Mouse (Mus musculus) gastrocnemius, postnatal 14 days (tissue): ENCODE results near the gene Pde4dip. TPM values are rescaled to one million over a fixed set of nuclear protein-coding genes. Genes with fewer than 3 reads are reported as not detected.

ENCODE experiments used
- DNase-seq: peaks from one replicate; pipeline ENCODE4 v3.0.0; 2021; ENCODE audit warnings: mixed read lengths
- intact Hi-C: fragments of 180-260 bp; cut with DNase I; formaldehyde crosslinking; loops from one replicate; pipeline ENCODE4 v1.15.1; 2025; ENCODE audit warnings: low total_unique reads
- total RNA-seq, 2 experiments: library from RNA; stranded (reverse); gene quantifications; 2 replicates each; pipeline ENCODE4 v1.2.3; 2021

The Pde4dip gene
- total RNA-seq, 2 experiments from 2014 or later: 1,779 to 1,961 TPM

- DNase-seq: peak; percentile 71
- intact Hi-C loops: loop anchor here (5.0 kb wide), 1 partner anchor 197 kb away; no protein-coding TSS in a partner anchor
Measured at GRCm38 (mm10) chr3:97680631-97681320, 207.7 kb downstream of the Pde4dip start.

GRCm38 (mm10) chr3:97678416-97678815, 210.1 kb downstream of the Pde4dip start:
- DNase-seq: no peak
- intact Hi-C loops: no loop called here

GRCm38 (mm10) chr3:97676126-97676525, 212.4 kb downstream of the Pde4dip start:
- no peak for DNase-seq
- intact Hi-C loops: no loop called here

DNA sequence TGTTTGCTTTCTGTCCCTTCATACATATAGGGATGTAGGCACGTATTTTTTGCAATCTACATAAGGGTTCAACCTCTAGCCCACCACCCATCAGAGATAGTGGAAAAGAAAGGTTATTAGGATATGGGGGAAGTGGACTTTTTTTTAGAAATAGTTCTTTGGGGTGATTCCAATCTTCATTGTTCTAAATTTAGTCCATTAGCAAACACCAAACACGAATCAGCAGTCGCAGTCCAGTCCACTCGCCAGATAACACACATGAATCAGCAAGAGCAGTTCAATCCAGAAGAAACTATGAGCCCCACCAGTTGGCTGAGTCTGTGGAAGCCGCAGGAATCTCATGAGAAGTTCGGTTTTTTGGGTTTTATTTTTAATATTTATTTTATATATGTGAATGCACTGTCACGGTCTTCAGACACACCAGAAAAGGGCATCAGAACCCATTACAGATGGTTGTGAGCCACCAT, 213.8 kb downstream of the Pde4dip start, which contains the start of gene Gm17651:
Gene Gm17651 (minus strand): TSS at position 51 of the 467 bp plus-strand sequence.
- intact Hi-C loops: no loop called here

GRCm38 (mm10) chr3:97667093-97667675, 221.3 kb downstream of the Pde4dip start:
- DNase-seq: no peak
- intact Hi-C loops: no loop called here

More for the DNA sequence above, 213.8 kb downstream of the Pde4dip start, which contains the start of gene Gm17651:
- DNase-seq: no peak

GRCm38 (mm10) chr3:97666154-97666553, 222.4 kb downstream of the Pde4dip start:
- intact Hi-C loops: no loop called here
- DNase-seq: no peak

- intact Hi-C loops: no loop called here
Measured at GRCm38 (mm10) chr3:97665525-97665924, 223.0 kb downstream of the Pde4dip start.

DNA sequence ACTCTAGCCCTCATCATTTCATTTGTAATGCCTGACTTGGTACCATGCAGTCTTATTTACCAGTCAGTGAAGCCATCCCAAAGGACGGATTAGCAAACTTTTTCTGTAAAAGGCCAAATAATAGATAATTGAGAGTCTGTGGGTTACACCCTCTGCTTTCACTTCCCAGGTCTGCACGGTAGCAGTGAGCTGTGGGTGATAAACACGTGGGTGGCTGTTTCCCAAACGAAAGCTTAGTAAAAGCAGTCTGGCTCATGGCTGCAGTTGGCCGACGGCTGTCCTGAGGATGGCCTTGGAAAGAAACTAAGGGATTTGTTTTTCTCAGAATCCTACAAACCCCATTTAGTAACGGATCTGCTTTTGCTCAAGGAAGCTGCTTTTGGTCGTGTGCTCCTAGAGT, 227.3 kb downstream of the Pde4dip start:
- DNase-seq: no peak
- intact Hi-C loops: no loop called here

More at GRCm38 (mm10) chr3:97665525-97665924, 223.0 kb downstream of the Pde4dip start:
- DNase-seq: no peak

DNA sequence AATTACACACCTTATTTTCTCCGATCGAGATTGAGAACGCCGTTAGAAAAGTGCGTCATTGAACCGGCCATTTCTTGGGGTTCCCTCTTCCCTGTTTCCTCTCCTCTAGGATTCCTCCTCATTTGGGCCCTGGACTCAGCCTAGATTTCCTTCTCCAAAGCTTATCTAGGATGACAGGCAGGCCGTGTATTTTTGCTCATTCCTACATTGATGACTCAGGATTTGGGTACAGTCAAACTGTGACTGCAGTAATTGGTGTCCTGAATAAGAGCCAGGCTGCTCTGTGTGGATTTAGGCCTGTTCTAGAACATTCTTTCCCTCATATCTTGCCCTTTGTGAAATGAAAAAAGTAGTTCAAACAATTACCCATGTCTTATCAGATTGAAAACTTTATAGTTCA, 228.8 kb downstream of the Pde4dip start:
- no peak for DNase-seq
- intact Hi-C loops: no loop called here

DNA sequence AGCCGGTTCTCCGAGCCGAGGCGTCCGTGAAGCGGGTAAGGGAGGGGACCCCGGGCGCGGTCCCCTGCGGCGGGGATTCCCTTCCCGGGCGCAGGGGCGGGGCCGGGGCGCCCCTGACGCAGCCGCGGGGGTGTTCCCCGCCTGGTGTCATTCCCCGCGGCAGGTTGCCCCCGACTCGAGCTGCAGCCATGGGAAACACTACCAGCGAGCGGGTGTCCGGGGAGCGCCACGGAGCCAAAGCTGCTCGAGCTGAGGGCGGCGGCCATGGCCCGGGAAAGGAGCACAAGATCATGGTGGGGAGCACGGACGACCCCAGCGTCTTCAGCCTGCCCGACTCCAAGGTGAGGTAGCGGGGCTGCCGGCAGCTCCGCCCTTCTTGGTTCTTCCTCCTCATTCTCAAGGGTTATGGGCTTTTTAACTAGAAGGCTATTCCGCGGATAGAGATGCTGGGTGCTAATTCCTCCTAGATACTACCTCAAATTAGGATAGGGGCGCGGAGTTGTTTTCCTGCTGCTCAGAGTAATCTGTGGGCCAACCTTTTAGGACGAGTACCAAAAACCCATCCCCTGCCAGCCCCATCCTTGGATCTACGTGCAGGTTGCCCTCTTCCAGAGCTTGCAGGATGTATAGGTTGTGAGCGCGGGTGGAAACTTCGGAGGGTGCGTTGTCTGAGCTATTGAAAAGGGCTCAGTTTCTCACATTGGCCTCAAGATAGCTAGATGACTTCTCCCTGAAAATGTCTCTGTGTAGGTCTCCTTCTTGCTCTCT, 229.9 kb downstream of the Pde4dip start:
- intact Hi-C loops: no loop called here
- DNase-seq: peak; percentile 71

DNA sequence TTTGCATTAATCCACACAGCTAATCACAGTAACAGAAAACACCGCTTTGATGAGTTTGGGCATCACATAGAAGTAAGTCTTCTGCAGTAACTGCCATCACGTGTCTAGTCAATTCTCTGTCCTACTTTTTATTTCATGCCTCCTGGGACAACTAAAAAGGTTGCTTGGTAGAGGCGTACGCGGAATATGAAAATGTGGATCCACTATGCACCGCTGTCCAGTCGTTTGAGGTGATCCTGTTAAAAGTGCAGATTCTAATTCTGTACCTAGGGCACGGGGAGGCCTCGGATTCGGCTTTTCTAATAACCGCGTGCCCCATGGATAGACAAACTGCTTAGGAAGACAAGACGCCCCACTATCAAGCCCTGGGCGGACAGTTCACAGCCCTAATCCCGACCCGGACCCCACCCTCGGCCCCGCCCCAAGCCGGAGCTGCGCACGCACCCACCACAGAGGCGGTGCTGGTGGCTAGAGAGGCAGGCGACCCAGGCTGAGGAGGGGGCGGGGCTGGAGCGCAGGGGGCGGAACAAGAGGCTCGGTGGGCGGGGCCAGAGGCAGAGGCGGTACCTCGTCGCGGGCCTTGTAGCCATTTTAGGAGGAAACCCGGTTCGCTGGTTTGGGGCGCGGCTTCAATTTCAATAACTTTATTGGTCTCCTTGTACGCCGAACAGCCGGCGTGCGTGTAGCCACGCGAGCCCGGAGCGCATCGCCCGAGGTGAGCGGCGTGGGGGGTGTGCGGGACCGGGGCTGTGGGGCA, 230.7 kb downstream of the Pde4dip start, which contains the start of gene Prkab2:
Gene Prkab2 (plus strand): TSS at position 539 of the 757 bp plus-strand sequence.
- peak; percentile 99 for DNase-seq
- intact Hi-C loops: no loop called here

- intact Hi-C loops: no loop called here
- DNase-seq: no peak
Measured at GRCm38 (mm10) chr3:97654901-97655300, 233.6 kb downstream of the Pde4dip start.

DNA sequence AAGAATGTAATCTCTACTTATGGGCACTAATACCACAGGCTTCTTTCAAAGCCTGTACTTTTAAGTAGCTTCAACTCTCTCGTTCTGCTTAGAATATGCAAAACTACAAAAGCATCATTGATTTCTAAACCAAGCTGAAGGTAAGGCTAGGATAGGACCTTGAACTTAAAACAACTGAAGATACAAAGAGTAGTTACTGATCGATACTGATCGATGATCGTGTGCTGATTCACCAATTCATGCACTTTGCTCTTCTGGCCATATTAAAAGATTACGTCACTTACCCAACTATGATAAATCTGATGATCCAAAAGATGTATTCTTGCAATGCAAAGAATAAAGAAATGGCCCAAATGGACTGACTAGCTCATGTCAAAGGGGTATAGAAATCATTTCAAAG, 234.7 kb downstream of the Pde4dip start:
- intact Hi-C loops: no loop called here

DNA sequence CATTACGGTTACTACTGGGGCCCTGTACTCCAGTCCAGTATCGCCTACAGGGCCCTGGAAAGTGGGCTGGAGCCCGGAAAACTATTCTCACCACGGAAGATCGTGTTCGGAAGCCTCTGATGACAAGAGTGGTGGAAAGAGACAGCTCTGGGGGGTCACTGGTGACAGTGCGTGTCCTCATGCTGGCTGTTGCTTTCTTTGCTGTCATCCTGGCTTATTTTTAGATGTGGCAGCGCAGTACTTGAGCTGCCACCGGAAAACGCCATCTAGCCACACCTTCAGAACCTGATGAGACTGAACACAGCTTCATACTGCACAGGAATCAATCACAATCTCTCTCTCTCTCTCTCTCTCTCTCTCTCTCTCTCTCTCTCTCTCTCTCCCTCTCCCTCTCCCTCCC, 236.9 kb downstream of the Pde4dip start:
- intact Hi-C loops: no loop called here
- DNase-seq: no peak

More for the DNA sequence above, 234.7 kb downstream of the Pde4dip start:
- no peak for DNase-seq

DNA sequence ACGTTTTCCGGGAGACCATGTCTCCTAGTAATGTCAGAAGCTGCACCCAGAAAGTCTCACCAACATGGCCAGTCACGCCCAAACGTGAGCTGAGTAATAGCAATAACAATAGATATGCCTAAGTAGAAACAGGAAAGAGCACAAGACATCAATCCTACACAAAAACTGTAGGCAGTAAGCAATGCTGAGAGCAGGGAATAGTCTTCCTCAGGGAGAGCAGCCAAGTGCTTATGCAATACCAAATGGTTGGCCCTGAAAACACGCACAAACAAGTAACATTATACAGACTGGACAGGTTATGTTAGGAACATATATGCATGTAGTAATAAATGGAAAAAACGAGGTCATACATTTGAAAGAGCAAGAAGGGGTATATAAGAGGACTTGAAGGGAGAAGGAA, 239.0 kb downstream of the Pde4dip start:
- intact Hi-C loops: no loop called here
- DNase-seq: no peak

GRCm38 (mm10) chr3:97649022-97649421, 239.5 kb downstream of the Pde4dip start:
- no peak for DNase-seq
- intact Hi-C loops: no loop called here

- no peak for DNase-seq
- intact Hi-C loops: no loop called here
Measured at GRCm38 (mm10) chr3:97648518-97648917, 240.0 kb downstream of the Pde4dip start.

DNA sequence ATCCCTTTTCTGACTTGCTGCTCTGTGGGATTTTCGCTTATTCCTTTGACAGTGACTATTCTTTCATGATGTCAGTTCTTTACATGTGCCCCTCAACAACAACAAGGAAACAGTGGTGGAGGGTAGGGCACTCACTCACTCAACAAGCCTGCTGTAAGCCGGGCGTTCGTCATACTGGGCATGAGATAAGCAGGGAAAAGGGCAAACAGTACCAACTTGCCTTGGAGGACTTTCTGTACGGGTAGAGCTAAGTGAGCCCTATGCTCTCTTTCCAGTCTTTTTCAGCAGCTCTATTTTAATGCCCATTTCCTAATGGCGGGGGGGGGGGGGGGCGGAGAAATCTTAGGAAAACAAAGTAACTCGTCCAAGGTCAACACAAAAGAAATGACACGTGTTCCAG, 246.5 kb downstream of the Pde4dip start:
- DNase-seq: no peak
- intact Hi-C loops: no loop called here

DNA sequence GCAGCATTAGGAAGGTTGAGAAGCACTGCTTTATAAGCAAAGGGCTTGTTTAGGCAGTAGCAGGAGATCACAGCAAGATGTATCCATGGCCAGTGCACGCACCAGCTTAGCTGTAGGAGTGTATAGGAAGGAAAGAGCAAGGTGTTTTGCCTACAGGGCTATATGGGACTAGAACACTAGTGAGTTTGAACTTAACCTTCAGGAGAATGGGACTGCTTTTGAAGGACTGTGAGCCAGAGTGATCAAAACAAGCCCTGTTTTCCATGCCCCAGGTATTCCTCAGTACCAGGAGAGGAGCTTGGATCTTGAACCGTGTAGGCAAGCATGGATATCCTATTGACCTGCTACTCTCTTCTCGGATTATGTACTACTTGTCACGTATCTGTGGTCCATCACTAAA, 247.1 kb downstream of the Pde4dip start:
- intact Hi-C loops: no loop called here
- no peak for DNase-seq
